Mouse (Mus musculus) forebrain, embryonic 15.5 days (tissue): ENCODE results near the gene Ablim1. TPM values are rescaled to one million over a fixed set of nuclear protein-coding genes. Genes with fewer than 3 reads are reported as not detected.

Experiments
- ATAC-seq: fragments of 200-750 bp; cut with Nextera tagmentation; replicated peaks from 2 replicates; pipeline ENCODE4 v1.8.0; 2017; ENCODE audit warnings: mild to moderate bottlenecking, moderate TSS enrichment, moderate library complexity
- H3K27ac ChIP-seq: fragments of 300-500 bp; sonication (generic); replicated peaks from 2 replicates; pipeline ENCODE4 v1.5.1; 2015; ENCODE audit warnings: mild to moderate bottlenecking, inconsistent platforms
- H3K27me3 ChIP-seq: fragments of 300-500 bp; sonication (generic); 2 replicates; pipeline ENCODE4 v1.6.1; 2015; ENCODE audit warnings: inconsistent platforms
- H3K36me3 ChIP-seq: fragments of 300-500 bp; sonication (generic); 2 replicates; pipeline ENCODE4 v1.6.1; 2015; ENCODE audit warnings: mild to moderate bottlenecking, inconsistent platforms
- H3K4me1 ChIP-seq: fragments of 300-500 bp; sonication (generic); 2 replicates; pipeline ENCODE4 v1.6.1; 2015; ENCODE audit warnings: inconsistent platforms
- H3K4me2 ChIP-seq: fragments of 300-500 bp; sonication (generic); replicated peaks from 2 replicates; pipeline ENCODE4 v1.6.1; 2015; ENCODE audit warnings: mild to moderate bottlenecking, inconsistent platforms
- H3K4me3 ChIP-seq: fragments of 300-500 bp; sonication (generic); 2 replicates; pipeline ENCODE4 v1.5.1; 2015; ENCODE audit warnings: mild to moderate bottlenecking, inconsistent platforms
- H3K9ac ChIP-seq: fragments of 300-500 bp; sonication (generic); replicated peaks from 2 replicates; pipeline ENCODE4 v1.6.1; 2015; ENCODE audit warnings: mild to moderate bottlenecking, inconsistent platforms
- H3K9me3 ChIP-seq: fragments of 300-500 bp; sonication (generic); 2 replicates; pipeline ENCODE4 v1.6.1; 2016; ENCODE audit warnings: inconsistent platforms
- WGBS: fragments of 180-500 bp; shearing (Covaris S2); methylation state at CpG from one replicate; pipeline ENCODE4 v1.1.7; 2015; ENCODE audit warnings: mixed read lengths; 5-methylcytosine and 5-hydroxymethylcytosine counted together
- polyA plus RNA-seq: library from polyadenylated mRNA; unstranded; fragments of >200 nt; fragmentation: Nextera tagmentation; extraction: Ambion mirVana; gene quantifications from 2 replicates; pipeline ENCODE4 v1.2.1, GENCODE M21; 2015

Ablim1 gene
- polyA plus RNA-seq, 1 experiment from 2014 or later: 37.8 TPM

- no peaks in the 10 kb centered on the region for H3K9me3 ChIP-seq
- H3K27ac ChIP-seq: no peak overlapping the region
- no peak overlapping the region for H3K4me3 ChIP-seq
- H3K4me2 ChIP-seq: no peak overlapping the region
- H3K36me3 ChIP-seq: 0 out of 2 replicates have a peak, but pooled peaks cover 4% of the 10 kb centered on the region
- no peak for ATAC-seq
- no peaks in the 10 kb centered on the region for H3K4me1 ChIP-seq
- WGBS: 81% methylated on average over 15 of the region's 15 CpGs
- no peaks in the 10 kb centered on the region for H3K27me3 ChIP-seq
- no peak overlapping the region for H3K9ac ChIP-seq
These were observed 277.9 kb downstream of the Ablim1 start for GRCm38 (mm10) chr19:57036860-57037259.

GRCm38 (mm10) chr19:57031582-57031981 lies 283.1 kb downstream of the Ablim1 start:
- H3K4me3 ChIP-seq: no peak overlapping the region
- no peaks in the 10 kb centered on the region for H3K9me3 ChIP-seq
- ATAC-seq: no peak
- H3K9ac ChIP-seq: no peak overlapping the region
- H3K27me3 ChIP-seq: no peaks in the 10 kb centered on the region
- H3K36me3 ChIP-seq: 0 out of 2 replicates have a peak, but pooled peaks cover 4% of the 10 kb centered on the region
- 74% methylated on average over 4 of the region's 4 CpGs for WGBS
- no peak overlapping the region for H3K4me2 ChIP-seq
- no peaks in the 10 kb centered on the region for H3K4me1 ChIP-seq
- H3K27ac ChIP-seq: no peak overlapping the region

GRCm38 (mm10) chr19:57029461-57029860 lies 285.3 kb downstream of the Ablim1 start:
- H3K27ac ChIP-seq: no peak overlapping the region
- no peak overlapping the region for H3K4me3 ChIP-seq
- no peak overlapping the region for H3K9ac ChIP-seq
- H3K9me3 ChIP-seq: no peaks in the 10 kb centered on the region
- H3K27me3 ChIP-seq: no peaks in the 10 kb centered on the region
- H3K4me2 ChIP-seq: no peak overlapping the region
- no peaks in the 10 kb centered on the region for H3K36me3 ChIP-seq
- ATAC-seq: no peak
- no peaks in the 10 kb centered on the region for H3K4me1 ChIP-seq
- 94% methylated on average over 6 of the region's 6 CpGs for WGBS

GRCm38 (mm10) chr19:57028327-57029179 lies 286.2 kb downstream of the Ablim1 start:
- H3K4me2 ChIP-seq: no peak overlapping the region
- H3K36me3 ChIP-seq: no peaks in the 10 kb centered on the region
- H3K9ac ChIP-seq: no peak overlapping the region
- no peak overlapping the region for H3K27ac ChIP-seq
- no peaks in the 10 kb centered on the region for H3K27me3 ChIP-seq
- H3K9me3 ChIP-seq: no peaks in the 10 kb centered on the region
- no peak overlapping the region for H3K4me3 ChIP-seq
- WGBS: 35% methylated on average over 8 of the region's 8 CpGs
- ATAC-seq: no peak
- H3K4me1 ChIP-seq: no peaks in the 10 kb centered on the region

- no peaks in the 10 kb centered on the region for H3K27me3 ChIP-seq
- no peak overlapping the region for H3K9ac ChIP-seq
- no peaks in the 10 kb centered on the region for H3K9me3 ChIP-seq
- WGBS: 75% methylated on average over 4 of the region's 4 CpGs
- H3K36me3 ChIP-seq: no peaks in the 10 kb centered on the region
- no peak overlapping the region for H3K4me3 ChIP-seq
- H3K27ac ChIP-seq: no peak overlapping the region
- ATAC-seq: no peak
- H3K4me2 ChIP-seq: no peak overlapping the region
- H3K4me1 ChIP-seq: no peaks in the 10 kb centered on the region
These were observed 288.2 kb downstream of the Ablim1 start for GRCm38 (mm10) chr19:57026501-57026900.

- no peak for ATAC-seq
- Histone ChIP-seq H3K9ac (no peak overlapping the region), H3K4me3 (no peak overlapping the region), H3K4me2 (no peak overlapping the region), H3K27me3 (no peaks in the 10 kb centered on the region), H3K9me3 (no peaks in the 10 kb centered on the region), H3K27ac (no peak overlapping the region), H3K4me1 (peaks cover 21% of the 10 kb centered on the region), H3K36me3 (no peaks in the 10 kb centered on the region)
- WGBS: 91% methylated on average over 8 of the region's 8 CpGs
These were observed 296.9 kb downstream of the Ablim1 start for GRCm38 (mm10) chr19:57017785-57018179.

GRCm38 (mm10) chr19:57016995-57017784 lies 297.5 kb downstream of the Ablim1 start:
- no peak overlapping the region for H3K27ac ChIP-seq

GRCm38 (mm10) chr19:57014808-57015207 lies 299.9 kb downstream of the Ablim1 start:
- H3K4me1 ChIP-seq: peaks cover 21% of the 10 kb centered on the region
- no peak overlapping the region for H3K9ac ChIP-seq
- no peak overlapping the region for H3K4me2 ChIP-seq
- no peaks in the 10 kb centered on the region for H3K9me3 ChIP-seq
- H3K27ac ChIP-seq: no peak overlapping the region
- 91% methylated on average over 3 of the region's 3 CpGs for WGBS
- no peak for ATAC-seq
- no peak overlapping the region for H3K4me3 ChIP-seq
- H3K27me3 ChIP-seq: no peaks in the 10 kb centered on the region
- H3K36me3 ChIP-seq: no peaks in the 10 kb centered on the region

More at GRCm38 (mm10) chr19:57016995-57017784, 297.5 kb downstream of the Ablim1 start:
- H3K36me3 ChIP-seq: no peaks in the 10 kb centered on the region
- no peak overlapping the region for H3K9ac ChIP-seq
- peaks cover 21% of the 10 kb centered on the region for H3K4me1 ChIP-seq
- 59% methylated on average over 15 of the region's 15 CpGs for WGBS
- H3K4me3 ChIP-seq: no peak overlapping the region
- no peaks in the 10 kb centered on the region for H3K9me3 ChIP-seq
- H3K4me2 ChIP-seq: no peak overlapping the region
- no peak for ATAC-seq
- no peaks in the 10 kb centered on the region for H3K27me3 ChIP-seq

GRCm38 (mm10) chr19:57013271-57013677 lies 301.4 kb downstream of the Ablim1 start:
- H3K36me3 ChIP-seq: no peaks in the 10 kb centered on the region
- no peaks in the 10 kb centered on the region for H3K9me3 ChIP-seq
- 53% methylated on average over 6 of the region's 6 CpGs for WGBS
- peaks cover 24% of the 10 kb centered on the region for H3K4me1 ChIP-seq
- H3K9ac ChIP-seq: no peak overlapping the region
- no peak overlapping the region for H3K27ac ChIP-seq
- no peak overlapping the region for H3K4me2 ChIP-seq
- no peak overlapping the region for H3K4me3 ChIP-seq
- no peak for ATAC-seq
- H3K27me3 ChIP-seq: peaks cover 4% of the 10 kb centered on the region; the same call in 1 of the 2 replicates

- H3K4me2 ChIP-seq: no peak overlapping the region
- H3K27me3 ChIP-seq: peaks cover 16% of the 10 kb centered on the region; the same call in 1 of the 2 replicates
- no peak overlapping the region for H3K9ac ChIP-seq
- 80% methylated on average over 3 of the region's 3 CpGs for WGBS
- peaks cover 31% of the 10 kb centered on the region for H3K4me1 ChIP-seq
- H3K27ac ChIP-seq: no peak overlapping the region
- H3K9me3 ChIP-seq: no peaks in the 10 kb centered on the region
- H3K4me3 ChIP-seq: no peak overlapping the region
- no peaks in the 10 kb centered on the region for H3K36me3 ChIP-seq
- ATAC-seq: no peak
These were observed 302.7 kb downstream of the Ablim1 start for GRCm38 (mm10) chr19:57012068-57012467.

GRCm38 (mm10) chr19:57010064-57010463 lies 304.7 kb downstream of the Ablim1 start:
- H3K4me3 ChIP-seq: no peak overlapping the region
- no peak overlapping the region for H3K4me2 ChIP-seq
- no peaks in the 10 kb centered on the region for H3K9me3 ChIP-seq
- ATAC-seq: no peak
- no peak overlapping the region for H3K27ac ChIP-seq
- H3K36me3 ChIP-seq: no peaks in the 10 kb centered on the region
- H3K4me1 ChIP-seq: peaks cover 15% of the 10 kb centered on the region
- no peak overlapping the region for H3K9ac ChIP-seq
- peaks cover 21% of the 10 kb centered on the region; the same call in 1 of the 2 replicates for H3K27me3 ChIP-seq
- WGBS: 30% methylated on average over 4 of the region's 4 CpGs

GRCm38 (mm10) chr19:57009653-57010052 lies 305.1 kb downstream of the Ablim1 start:
- no peaks in the 10 kb centered on the region for H3K36me3 ChIP-seq
- 57% methylated on average over 4 of the region's 4 CpGs for WGBS
- ATAC-seq: no peak
- H3K27me3 ChIP-seq: peaks cover 21% of the 10 kb centered on the region; the same call in 1 of the 2 replicates
- peaks cover 15% of the 10 kb centered on the region for H3K4me1 ChIP-seq
- H3K9me3 ChIP-seq: no peaks in the 10 kb centered on the region
- no peak overlapping the region for H3K4me3 ChIP-seq
- H3K4me2 ChIP-seq: no peak overlapping the region
- no peak overlapping the region for H3K27ac ChIP-seq
- no peak overlapping the region for H3K9ac ChIP-seq
